Mouse (Mus musculus) fat pad, adult 2 months (tissue): ENCODE results near the gene Rabif.
"Not testable (repeated sequence)": the region's sequence is repeated elsewhere in the genome, so short reads cannot be mapped to it uniquely, and the experiment has no call there.

Source experiments
- DNase-seq: peaks from one replicate; pipeline ENCODE4 v3.0.0-alpha.2; 2011; ENCODE audit warnings: low read depth, low spot score; ENCODE audit errors: extremely low read depth

The Rabif gene

GRCm38 (mm10) chr1:134494428-134495215, at the start of gene Rabif:
Gene Rabif (plus strand): TSS chr1:134494648.
- no peak for DNase-seq

GRCm38 (mm10) chr1:134445418-134445817, 49.0 kb upstream of the Rabif start:
- DNase-seq = no peak

- not testable (repeated sequence) for DNase-seq
Observed at GRCm38 (mm10) chr1:134448537-134448936, 45.9 kb upstream of the Rabif start.

DNA sequence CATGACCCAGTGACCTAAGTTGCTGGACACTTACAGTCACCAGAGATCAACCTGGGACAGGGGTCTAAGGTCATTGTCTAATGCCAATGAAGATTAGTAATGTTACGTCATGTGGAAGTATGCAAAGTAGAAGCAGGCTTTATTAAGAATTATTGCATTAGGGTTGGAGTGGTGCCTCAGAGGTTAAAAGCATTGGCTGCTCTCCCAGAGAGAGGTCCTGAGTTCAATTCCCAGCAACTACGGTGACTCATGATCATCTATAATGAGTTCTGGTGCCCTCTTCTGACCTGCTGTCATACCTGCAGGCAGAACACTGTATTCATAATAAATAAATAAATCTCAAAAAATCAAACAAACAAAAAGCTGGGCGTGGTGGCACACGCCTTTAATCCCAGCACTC, 44.2 kb upstream of the Rabif start:
- no peak for DNase-seq

DNA sequence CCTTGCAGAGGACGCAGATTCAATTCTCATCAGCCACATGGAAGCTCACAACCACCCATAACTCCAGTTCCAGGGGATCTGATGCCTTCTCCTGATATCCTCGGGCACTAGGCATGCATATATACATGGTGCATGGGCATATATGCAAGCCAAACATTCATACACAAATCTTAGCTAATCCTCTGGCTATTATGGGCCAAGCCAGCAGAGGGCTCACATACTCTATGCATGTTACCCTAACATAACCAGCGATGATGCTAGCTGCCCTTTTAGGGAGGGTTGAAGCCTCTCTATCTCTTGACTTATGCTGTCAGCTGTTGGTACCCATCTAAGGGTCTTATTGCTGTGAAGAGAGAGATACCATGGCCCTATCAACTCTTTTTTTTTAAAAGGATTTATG, 43.5 kb upstream of the Rabif start:
- DNase-seq = no peak

- peak; percentile 25 for DNase-seq
Observed at GRCm38 (mm10) chr1:134454904-134455824, 39.3 kb upstream of the Rabif start, which contains the start of gene Klhl12. Gene Klhl12 (plus strand): TSS chr1:134455531.

- DNase-seq = no peak
Observed at GRCm38 (mm10) chr1:134456060-134456459, 38.4 kb upstream of the Rabif start.

DNA sequence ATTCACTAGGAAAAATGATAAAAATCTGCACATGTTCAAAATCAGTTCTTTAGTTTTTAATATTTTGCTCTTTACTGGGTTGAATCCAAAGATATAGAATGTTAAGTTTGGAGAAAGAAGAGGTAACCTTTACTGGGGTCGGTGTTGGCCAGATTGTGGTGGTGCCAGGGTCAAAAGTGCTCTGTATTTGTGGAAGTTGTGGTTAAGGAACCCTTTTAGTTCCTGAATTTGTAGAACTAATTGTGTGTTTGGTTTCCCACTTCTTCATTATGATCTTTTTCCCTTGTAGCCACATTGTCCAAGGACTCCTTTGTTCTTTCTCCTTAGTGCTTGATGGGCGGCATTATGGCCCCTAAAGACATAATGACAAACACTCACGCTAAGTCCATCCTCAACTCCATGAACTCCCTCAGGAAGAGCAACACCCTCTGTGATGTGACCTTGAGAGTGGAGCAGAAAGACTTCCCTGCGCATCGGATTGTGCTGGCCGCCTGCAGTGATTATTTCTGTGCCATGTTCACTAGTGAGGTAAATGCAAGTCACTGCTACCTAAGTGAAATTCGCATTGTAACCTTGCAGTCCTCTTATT, 36.2 kb upstream of the Rabif start:
- DNase-seq = no peak

- no peak for DNase-seq
Observed at GRCm38 (mm10) chr1:134460294-134461284, 33.9 kb upstream of the Rabif start.

- no peak for DNase-seq
Observed at GRCm38 (mm10) chr1:134484623-134485022, 9.8 kb upstream of the Rabif start.

- no peak for DNase-seq
Observed at GRCm38 (mm10) chr1:134490903-134491801, 3.3 kb upstream of the Rabif start.

DNA sequence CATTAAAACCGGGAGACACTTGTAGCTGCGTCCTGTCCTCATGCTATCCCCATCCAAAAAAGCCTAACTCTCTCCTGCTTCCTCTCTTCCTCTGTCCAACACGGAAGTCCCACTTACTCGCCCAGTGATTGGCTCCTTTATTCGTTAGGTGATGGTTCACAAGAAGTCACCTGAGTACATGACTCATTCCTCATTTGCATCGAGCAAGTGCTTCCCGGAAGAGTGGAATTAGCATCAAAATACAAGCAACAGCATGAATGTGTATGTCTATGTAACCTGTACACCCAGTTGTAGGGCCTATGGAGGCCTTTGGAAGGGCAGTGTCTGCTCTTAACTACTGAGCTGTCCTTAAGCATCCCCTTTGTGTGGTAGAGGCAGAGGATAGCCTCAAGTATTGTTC, 2.2 kb upstream of the Rabif start:
- DNase-seq = no peak

- no peak for DNase-seq
Observed at GRCm38 (mm10) chr1:134493496-134493895, 952 bp upstream of the Rabif start.

DNA sequence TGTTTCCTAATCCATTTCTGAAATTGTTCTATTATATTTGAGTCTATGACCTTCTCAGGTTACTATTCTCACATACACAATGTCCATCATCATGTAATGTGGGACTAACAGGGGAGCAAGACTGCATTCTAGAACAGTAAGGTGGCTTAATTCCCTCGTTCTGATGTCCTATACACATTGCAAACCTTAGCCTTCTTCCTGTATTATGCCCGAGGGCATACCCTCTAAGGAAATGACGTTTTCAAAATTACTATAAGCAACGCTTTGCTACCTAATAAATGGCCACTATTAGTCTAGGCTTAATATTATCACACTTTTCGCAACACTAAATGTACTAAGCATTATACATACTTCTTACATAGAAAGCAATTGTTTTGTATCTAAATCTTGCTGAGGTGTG, 492 bp upstream of the Rabif start:
- DNase-seq = no peak

DNA sequence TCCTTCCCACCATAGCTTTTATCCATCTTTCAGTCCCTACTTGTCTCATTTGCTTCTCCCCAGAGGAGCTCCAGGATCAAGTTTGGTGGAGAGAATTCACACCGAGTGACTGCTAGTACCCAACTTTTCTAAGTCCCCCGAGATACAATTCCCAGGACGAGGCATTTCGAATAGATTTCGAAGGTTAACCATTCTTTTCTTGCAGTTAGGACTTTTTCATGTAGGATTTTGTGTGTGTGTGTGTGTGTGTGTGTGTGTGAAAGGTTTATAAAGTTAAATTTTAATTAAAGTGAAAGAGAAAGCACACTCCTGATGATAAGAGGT, 730 bp downstream of the Rabif start:
- DNase-seq = no peak

- DNase-seq = no peak
Observed at GRCm38 (mm10) chr1:134495991-134496390, 1.5 kb downstream of the Rabif start.

GRCm38 (mm10) chr1:134500916-134501315, 6.5 kb downstream of the Rabif start:
- DNase-seq = no peak

GRCm38 (mm10) chr1:134506201-134506600, 11.8 kb downstream of the Rabif start:
- DNase-seq = no peak

DNA sequence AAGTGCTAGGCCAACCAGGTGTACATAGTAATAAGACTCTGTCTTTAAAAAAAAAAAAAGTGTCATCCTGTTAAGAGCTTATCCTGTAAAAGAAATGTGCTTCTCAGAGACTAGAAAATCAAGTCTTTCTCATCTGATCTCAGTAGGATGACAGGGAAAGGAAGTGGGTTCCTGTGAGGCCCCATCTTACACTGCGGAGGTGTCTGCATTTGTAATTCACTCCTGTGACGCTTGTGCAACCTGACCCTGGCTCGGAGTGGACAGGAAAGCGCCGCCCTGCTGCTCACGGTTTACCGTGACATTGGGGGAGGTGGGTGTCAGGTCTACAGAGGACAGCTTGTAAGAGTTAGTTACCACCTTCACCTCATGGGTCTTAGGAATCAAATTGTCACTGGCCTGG, 15.6 kb downstream of the Rabif start:
- no peak for DNase-seq
